In the genomic region with DNA sequence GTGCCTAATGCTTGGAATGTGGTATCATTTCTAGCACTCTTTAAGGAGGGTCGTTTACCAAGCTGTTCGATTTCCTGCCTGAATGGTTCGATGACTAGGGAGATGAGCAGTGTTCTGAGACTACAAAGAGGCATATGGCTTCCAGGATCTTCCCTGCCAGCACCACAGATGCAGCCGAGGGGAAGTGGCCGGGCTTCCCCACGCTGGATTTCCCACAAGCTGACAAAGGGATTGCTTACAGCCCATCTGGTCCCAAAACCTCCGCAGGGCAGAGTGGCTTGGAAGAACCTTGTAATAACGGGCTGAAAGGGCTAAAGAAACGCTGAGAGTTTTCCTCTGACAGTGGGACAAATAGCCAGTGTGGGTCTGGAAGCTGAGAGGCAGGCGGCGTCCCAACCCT, we compare ENCODE assay signal across 8 mouse cellular contexts. TPM values are rescaled to one million over a fixed set of nuclear protein-coding genes. Genes with fewer than 3 reads are reported as not detected.
DNase-seq lines count a peak whose midpoint lies in the region; ATAC-seq and TF ChIP-seq lines count a peak whose summit lies in the region.

No protein-coding gene starts in this region.

- H3K4me1 ChIP-seq in cerebellum, adult 2 months (ENCODE audit: control insufficient read depth, insufficient read depth, low read length) = peaks cover 72% of the 10 kb centered on the region

- intact Hi-C loops in left cerebral cortex, postnatal 4 days (cut with DNase I) = no loop called here

- peak; percentile 30 for DNase-seq in 3T3-L1 (ENCODE audit: low read depth, low spot score)
- DNase-seq in cerebellum, adult 2 months = peak; percentile 88 to 94
- DNase-seq in frontal cortex, postnatal 10 days (ENCODE audit: low spot score in 2 of 2) = peak; percentile 22 to 51
- peak; percentile 91 for DNase-seq in left cerebral cortex, postnatal 4 days
- peak; percentile 72 to 84 for DNase-seq in right cerebral cortex, postnatal 10 days (ENCODE audit: low spot score in 2 of 2)
- DNase-seq in adrenal gland, postnatal 36 days = no peak
- no peak for DNase-seq in spleen, postnatal 10 days (ENCODE audit: low spot score in 2 of 2)

- H3K27ac ChIP-seq in cerebellum, adult 2 months (ENCODE audit: insufficient read depth, low read length) = peak overlapping the region; percentile 48

- peak; percentile 6; the same call in 1 of the 2 replicates for TF ChIP-seq CTCF in cerebellum, adult 2 months (IDR thresholded peaks at IDR 0.05; ENCODE audit: borderline replicate concordance, insufficient read depth, low read depth, low read length)

- WGBS in cerebellum, adult 2 months = 6% methylated on average over 11 of the region's 11 CpGs

- no peak for ATAC-seq in CD4-positive, CD25-positive, alpha-beta regulatory T cell, adult 4 months

- no peaks in the 10 kb centered on the region for H3K27me3 ChIP-seq in cerebellum, adult 2 months (ENCODE audit: control insufficient read depth, insufficient read depth, low read length)

- no peak overlapping the region for H3K4me3 ChIP-seq in cerebellum, adult 2 months (replicated peaks; ENCODE audit: insufficient read depth, low read depth, low read length)

- 0 out of 2 replicates have a peak, but pooled peaks have one; percentile 12 for TF ChIP-seq POLR2A in cerebellum, adult 2 months (IDR thresholded peaks at IDR 0.05; ENCODE audit: borderline replicate concordance, insufficient read depth, low read length)

RNA-seq across cellular contexts. Expression of a gene that starts 46.8 kb away (rescaled TPM):
- 39.3 and 44.9 TPM in 2 replicates for polyA plus RNA-seq in cerebellum, adult 2 months (2012; rRNA removed)
- total RNA-seq in left cerebral cortex, postnatal 4 days (2021) = 10 to 100 TPM; 49.7 to 62.0 TPM
- 10 to 100 TPM; 85.0 to 87.2 TPM for total RNA-seq in adrenal gland, postnatal 36 days (2021)
- 10 to 100 TPM; 78.6 to 89.4 TPM for polyA plus RNA-seq in CD4-positive, CD25-positive, alpha-beta regulatory T cell, adult 4 months (2017; shearing (Covaris generic))

RNA-seq across cellular contexts. Expression of a gene that starts 46.9 kb away (rescaled TPM):
- polyA plus RNA-seq in cerebellum, adult 2 months (2012; rRNA removed) = 19.9 and 21.3 TPM in 2 replicates
- total RNA-seq in left cerebral cortex, postnatal 4 days (2021) = 10 to 100 TPM; 14.0 to 16.8 TPM
- total RNA-seq in adrenal gland, postnatal 36 days (2021) = 10 to 100 TPM; 18.8 to 21.4 TPM
- polyA plus RNA-seq in CD4-positive, CD25-positive, alpha-beta regulatory T cell, adult 4 months (2017; shearing (Covaris generic)) = 10 to 100 TPM; 13.2 to 19.9 TPM

Comparison
In these comparisons a context has a peak if more than half of its experiments do, and no peak if none do; other contexts are left out.
1. DNase-seq: peak in 3T3-L1 (single experiment), cerebellum, adult 2 months (2 of 2), frontal cortex, postnatal 10 days (2 of 2), left cerebral cortex, postnatal 4 days (single experiment) and right cerebral cortex, postnatal 10 days (2 of 2); none in adrenal gland, postnatal 36 days (0 of 2) and spleen, postnatal 10 days (0 of 2).